Mouse (Mus musculus) small intestine, adult 2 months (tissue): ENCODE results near the gene Gtf2a2.

Experiments used
- CTCF ChIP-seq: fragments of 200-500 bp; IDR thresholded peaks from 2 replicates; pipeline ENCODE4 v1.5.1; 2012; ENCODE audit warnings: low read depth, mild to moderate bottlenecking, control low read depth, inconsistent platforms, low read length, moderate library complexity, mixed read lengths; ENCODE audit not compliant: insufficient replicate concordance, insufficient read length; ENCODE audit errors: extremely low read depth
- POLR2A ChIP-seq: fragments of 200-500 bp; IDR thresholded peaks from 2 replicates; pipeline ENCODE4 v1.6.1; 2012; ENCODE audit warnings: low read depth, mild to moderate bottlenecking, control low read depth, inconsistent platforms, low read length, moderate library complexity

DNA sequence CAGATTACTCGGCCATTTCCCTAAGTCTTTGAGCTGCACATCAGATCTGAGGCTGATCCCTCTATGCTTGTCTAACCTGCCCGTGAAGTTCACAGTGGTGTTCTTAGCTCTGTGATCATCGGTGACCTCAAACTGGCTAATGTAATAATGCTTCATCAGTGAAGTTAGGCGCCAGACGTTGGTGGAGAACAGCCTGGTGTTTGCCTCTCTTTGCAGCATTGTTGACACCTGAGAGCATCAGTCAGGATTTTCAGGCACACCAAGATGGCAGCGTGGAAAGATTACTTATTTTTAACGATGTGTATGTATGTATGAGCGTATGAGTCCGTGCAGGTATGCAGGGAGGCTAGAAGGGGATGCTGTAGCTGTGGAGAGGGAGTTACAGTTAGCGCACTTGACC lies 26.3 kb upstream of the Gtf2a2 start:
- no peak for TF ChIP-seq POLR2A
- no peak for TF ChIP-seq CTCF
